Mouse (Mus musculus): ENCODE measurements around the gene Sfr1. TPM values are rescaled to one million over a fixed set of nuclear protein-coding genes. Genes with fewer than 3 reads are reported as not detected.

The Sfr1 gene
- total and polyA plus RNA-seq, 3 experiments, result 83.7 to 198 (median 114) TPM

DNA sequence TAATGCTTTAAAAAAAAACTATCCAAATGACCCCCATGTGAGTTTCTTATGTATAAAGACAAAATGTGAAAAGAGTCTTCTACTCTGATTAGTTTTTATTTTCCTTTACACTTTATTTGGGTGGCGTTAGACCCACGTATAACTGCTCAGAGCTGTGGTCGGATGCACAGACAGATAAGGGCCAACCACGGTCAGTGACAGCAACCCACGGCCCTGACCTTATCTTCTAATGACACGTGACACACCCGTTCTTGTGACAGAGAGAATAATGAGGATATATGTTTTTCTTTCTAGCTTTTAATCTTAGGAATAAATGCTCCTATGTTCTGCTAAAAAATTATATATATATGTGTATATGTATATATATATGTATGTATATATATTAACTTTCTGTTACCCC, 41.9 kb upstream of the Sfr1 start:
- Histone ChIP-seq H3K27ac (ENCODE audit: insufficient read depth, low read depth) (no peak overlapping the region), H3K4me3 (replicated peaks in 1 of 3; ENCODE audit: low read depth in 2 of 3, low read length in 2 of 3, poor library complexity in 1 of 3) (no peak overlapping the region), H3K4me2 (ENCODE audit: insufficient read depth, low read depth, poor library complexity, severe bottlenecking) (no peak overlapping the region), H3K27me3 (replicated peaks) (peaks cover 1% of the 10 kb centered on the region), H3K79me2 (replicated peaks; ENCODE audit: control insufficient read depth, extremely low read depth, insufficient read depth, poor library complexity, severe bottlenecking) (no peaks in the 10 kb centered on the region), H3K36me3 (replicated peaks in 1 of 2; ENCODE audit: control insufficient read depth in 1 of 2, insufficient read depth in 1 of 2, low read length in 1 of 2) (no peaks in the 10 kb centered on the region), H3K9ac (ENCODE audit: insufficient read depth, low read depth) (no peak overlapping the region), H3K9me3 (replicated peaks; ENCODE audit: low read length) (no peaks in the 10 kb centered on the region), H3K4me1 (ENCODE audit: control insufficient read depth in 1 of 2, insufficient read depth in 2 of 2) (peaks cover 0 to 10% of the 10 kb centered on the region in 2 experiments; a peak in 2 of 4 replicates)
- no peak for TF ChIP-seq CHD2 (IDR thresholded peaks at IDR 0.05; ENCODE audit: low read length)
- no peak for TF ChIP-seq MAX (IDR thresholded peaks at IDR 0.05; ENCODE audit: low read length)
- TF ChIP-seq HCFC1 (IDR thresholded peaks at IDR 0.05; ENCODE audit: low read depth, low read length), result no peak
- no peak for TF ChIP-seq POLR2A (IDR thresholded peaks at IDR 0.05; ENCODE audit: low read depth, low read length)
- no peak for TF ChIP-seq CHD1 (IDR thresholded peaks at IDR 0.05; ENCODE audit: low read depth, low read length)
- TF ChIP-seq UBTF (IDR thresholded peaks at IDR 0.05; ENCODE audit: low read depth, low read length), result no peak
- TF ChIP-seq MEF2A (IDR thresholded peaks at IDR 0.05; ENCODE audit: borderline replicate concordance, low read depth, low read length), result no peak
- TF ChIP-seq BHLHE40 (IDR thresholded peaks at IDR 0.05; ENCODE audit: low read depth, low read length), result no peak
- TF ChIP-seq SIN3A (IDR thresholded peaks at IDR 0.05; ENCODE audit: low read length), result no peak
- TF ChIP-seq JUN (IDR thresholded peaks at IDR 0.05; ENCODE audit: insufficient read depth, low read depth, low read length), result no peak
- TF ChIP-seq TBP (conservative IDR thresholded peaks at IDR 0.05; ENCODE audit: low read depth, low read length), result no peak
- no peak for TF ChIP-seq POLR2AphosphoS2 (IDR thresholded peaks at IDR 0.05; ENCODE audit: low read depth, low read length)
- in situ Hi-C loops (cut with MboI; ENCODE audit: low pct_ligation_motif_present, low pct_unique_long_range_greater_than_20kb, low sequenced_read_pairs) (no loop called here), dilution Hi-C loops (cut with MboI; ENCODE audit: extremely low pct_ligation_motif_present, extremely low pct_unique_long_range_greater_than_20kb, low sequenced_read_pairs) (no loop called here)
- no peak for DNase-seq (ENCODE audit: extremely low read depth)

GRCm38 (mm10) chr19:47691994-47692393, 39.5 kb upstream of the Sfr1 start, which contains the start of gene Col17a1:
Gene Col17a1, minus strand, starts transcription at chr19:47692094.
- TF ChIP-seq RAD21 (IDR thresholded peaks at IDR 0.05; ENCODE audit: low read depth, low read length) (no peak), E2F4 (IDR thresholded peaks at IDR 0.05; ENCODE audit: insufficient replicate concordance, low read depth, low read length) (no peak), POLR2AphosphoS2 (IDR thresholded peaks at IDR 0.05; ENCODE audit: low read depth, low read length) (no peak), KAT2A (IDR thresholded peaks at IDR 0.05; ENCODE audit: insufficient replicate concordance, low read length) (no peak)
- no peaks in the 10 kb centered on the region for H3K9me3 ChIP-seq (replicated peaks; ENCODE audit: low read length)
- dilution Hi-C loops (cut with MboI; ENCODE audit: extremely low pct_ligation_motif_present, extremely low pct_unique_long_range_greater_than_20kb, low sequenced_read_pairs) (no loop called here), in situ Hi-C loops (cut with MboI; ENCODE audit: low pct_ligation_motif_present, low pct_unique_long_range_greater_than_20kb, low sequenced_read_pairs) (no loop called here)
- no peaks in the 10 kb centered on the region for H3K36me3 ChIP-seq (replicated peaks in 1 of 2; ENCODE audit: control insufficient read depth in 1 of 2, insufficient read depth in 1 of 2, low read length in 1 of 2)
- DNase-seq (ENCODE audit: extremely low read depth), result no peak
- H3K27ac ChIP-seq (ENCODE audit: insufficient read depth, low read depth), result no peak within 1 kb of the TSS
- peaks cover 1% of the 10 kb centered on the region for H3K27me3 ChIP-seq (replicated peaks)
- H3K4me1 ChIP-seq (ENCODE audit: control insufficient read depth in 1 of 2, insufficient read depth in 2 of 2), result peaks cover 0 to 10% of the 10 kb centered on the region in 2 experiments; a peak in 2 of 4 replicates
- no peak within 1 kb of the TSS for H3K9ac ChIP-seq (ENCODE audit: insufficient read depth, low read depth)
- no peaks in the 10 kb centered on the region for H3K79me2 ChIP-seq (replicated peaks; ENCODE audit: control insufficient read depth, extremely low read depth, insufficient read depth, poor library complexity, severe bottlenecking)
- no peak within 1 kb of the TSS for H3K4me2 ChIP-seq (ENCODE audit: insufficient read depth, low read depth, poor library complexity, severe bottlenecking)
- no peak within 1 kb of the TSS for H3K4me3 ChIP-seq (replicated peaks in 1 of 3; ENCODE audit: low read depth in 2 of 3, low read length in 2 of 3, poor library complexity in 1 of 3)
